Mouse (Mus musculus) kidney, embryonic 16.5 days (tissue): ENCODE data around the gene Schip1. TPM values are rescaled to one million over a fixed set of nuclear protein-coding genes. Genes with fewer than 3 reads are reported as not detected.

Experiments
- ATAC-seq: fragments of 200-750 bp; cut with Nextera tagmentation; 2 replicates; pipeline ENCODE4 v1.8.0; 2017; ENCODE audit warnings: moderate TSS enrichment; ENCODE audit not compliant: low FRiP score, low TSS enrichment
- H3K27ac ChIP-seq: fragments of 300-500 bp; sonication (generic); 2 replicates; pipeline ENCODE4 v1.5.1; 2014; ENCODE audit warnings: low read length
- H3K27me3 ChIP-seq: fragments of 300-500 bp; sonication (generic); 2 replicates; pipeline ENCODE4 v1.6.1; 2014; ENCODE audit warnings: low read length, control low read depth, mixed read lengths; ENCODE audit not compliant: insufficient read depth
- H3K36me3 ChIP-seq: fragments of 300-500 bp; sonication (generic); 2 replicates; pipeline ENCODE4 v1.6.1; 2014; ENCODE audit warnings: low read length, control low read depth, mixed read lengths; ENCODE audit not compliant: insufficient read depth
- H3K4me1 ChIP-seq: fragments of 300-500 bp; sonication (generic); 2 replicates; pipeline ENCODE4 v1.6.1; 2014; ENCODE audit warnings: low read length, control low read depth, mixed read lengths; ENCODE audit not compliant: insufficient read depth
- H3K4me2 ChIP-seq: fragments of 300-500 bp; sonication (generic); replicated peaks from 2 replicates; pipeline ENCODE4 v1.6.1; 2014; ENCODE audit warnings: low read depth, low read length
- H3K4me3 ChIP-seq: fragments of 300-500 bp; sonication (generic); 2 replicates; pipeline ENCODE4 v1.5.1; 2014; ENCODE audit warnings: mild to moderate bottlenecking, low read length
- H3K9ac ChIP-seq: fragments of 300-500 bp; sonication (generic); replicated peaks from 2 replicates; pipeline ENCODE4 v1.6.1; 2014; ENCODE audit warnings: low read length
- H3K9me3 ChIP-seq: fragments of 300-500 bp; sonication (generic); 2 replicates; pipeline ENCODE4 v1.6.1; 2016; ENCODE audit warnings: low read length, control low read depth
- WGBS: fragments of 180-500 bp; shearing (Covaris S2); extraction: QIAGEN DNeasy Blood & Tissue Kit; methylation state at CpG from one replicate; pipeline ENCODE4 v1.1.7; 2014; 5-methylcytosine and 5-hydroxymethylcytosine counted together
- polyA plus RNA-seq: library from polyadenylated mRNA; unstranded; fragments of >200 nt; fragmentation: Nextera tagmentation; extraction: Ambion mirVana; gene quantifications from 2 replicates; pipeline ENCODE4 v1.2.1, GENCODE M21; 2015

Gene Schip1
- polyA plus RNA-seq, 1 experiment from 2014 or later, result 48.9 TPM

GRCm38 (mm10) chr3:68492066-68492465 is 427.5 kb downstream of the Schip1 start:
- Histone ChIP-seq H3K4me3 (no peak overlapping the region), H3K4me1 (peaks cover 41% of the 10 kb centered on the region), H3K27ac (peak overlapping the region; percentile 98), H3K9ac (peak overlapping the region; percentile 88; the same call in 1 of the 2 replicates), H3K4me2 (peak overlapping the region; percentile 99; the same call in 1 of the 2 replicates), H3K36me3 (no peaks in the 10 kb centered on the region), H3K27me3 (no peaks in the 10 kb centered on the region), H3K9me3 (no peaks in the 10 kb centered on the region)
- no peak for ATAC-seq
- 58% methylated on average over 1 of the region's 1 CpGs for WGBS

GRCm38 (mm10) chr3:68492513-68492912 is 427.9 kb downstream of the Schip1 start:
- no peaks in the 10 kb centered on the region for H3K27me3 ChIP-seq
- no peak for ATAC-seq
- 23% methylated on average over 3 of the region's 3 CpGs for WGBS
- no peaks in the 10 kb centered on the region for H3K36me3 ChIP-seq
- H3K9me3 ChIP-seq, result no peaks in the 10 kb centered on the region
- H3K4me3 ChIP-seq, result peak overlapping the region; percentile 74
- peak overlapping the region; percentile 99 for H3K4me2 ChIP-seq
- peak overlapping the region; percentile 88 for H3K9ac ChIP-seq
- H3K4me1 ChIP-seq, result peaks cover 41% of the 10 kb centered on the region
- H3K27ac ChIP-seq, result peak overlapping the region; percentile 98

GRCm38 (mm10) chr3:68493170-68493585 is 428.6 kb downstream of the Schip1 start:
- H3K27me3 ChIP-seq, result no peaks in the 10 kb centered on the region
- H3K4me3 ChIP-seq, result peak overlapping the region; percentile 74
- under 1% methylated on average over 12 of the region's 12 CpGs for WGBS
- no peaks in the 10 kb centered on the region for H3K9me3 ChIP-seq
- H3K4me2 ChIP-seq, result peak overlapping the region; percentile 99
- peaks cover 41% of the 10 kb centered on the region for H3K4me1 ChIP-seq
- peak overlapping the region; percentile 88 for H3K9ac ChIP-seq
- H3K27ac ChIP-seq, result peak overlapping the region; percentile 98
- H3K36me3 ChIP-seq, result no peaks in the 10 kb centered on the region
- ATAC-seq, result peak; percentile 67

- no peaks in the 10 kb centered on the region for H3K36me3 ChIP-seq
- peak; percentile 79 for ATAC-seq
- H3K4me2 ChIP-seq, result peak overlapping the region; percentile 99
- H3K4me3 ChIP-seq, result peak overlapping the region; percentile 74
- under 1% methylated on average over 64 of the region's 70 CpGs for whole genome bisulfite sequencing
- H3K27ac ChIP-seq, result peak overlapping the region; percentile 98
- H3K4me1 ChIP-seq, result peaks cover 41% of the 10 kb centered on the region
- no peaks in the 10 kb centered on the region for H3K9me3 ChIP-seq
- H3K9ac ChIP-seq, result peak overlapping the region; percentile 88
- H3K27me3 ChIP-seq, result no peaks in the 10 kb centered on the region
These were observed 429.1 kb downstream of the Schip1 start for GRCm38 (mm10) chr3:68493586-68494295.

- H3K4me1 ChIP-seq, result peaks cover 41% of the 10 kb centered on the region
- H3K9ac ChIP-seq, result peak overlapping the region; percentile 88
- H3K27me3 ChIP-seq, result no peaks in the 10 kb centered on the region
- H3K4me2 ChIP-seq, result peak overlapping the region; percentile 99
- ATAC-seq, result peak; percentile 20
- no peaks in the 10 kb centered on the region for H3K36me3 ChIP-seq
- peak overlapping the region; percentile 98 for H3K27ac ChIP-seq
- no peaks in the 10 kb centered on the region for H3K9me3 ChIP-seq
- peak overlapping the region; percentile 74 for H3K4me3 ChIP-seq
- under 1% methylated on average over 67 of the region's 68 CpGs for WGBS
These were observed 429.9 kb downstream of the Schip1 start for GRCm38 (mm10) chr3:68494296-68495095.

GRCm38 (mm10) chr3:68495096-68495735 is 430.6 kb downstream of the Schip1 start:
- Histone ChIP-seq H3K36me3 (no peaks in the 10 kb centered on the region), H3K9me3 (no peaks in the 10 kb centered on the region), H3K27me3 (no peaks in the 10 kb centered on the region), H3K4me2 (peak overlapping the region; percentile 99), H3K4me1 (peaks cover 41% of the 10 kb centered on the region), H3K9ac (peak overlapping the region; percentile 88), H3K27ac (peak overlapping the region; percentile 98), H3K4me3 (peak overlapping the region; percentile 74)
- WGBS, result under 1% methylated on average over 38 of the region's 38 CpGs
- ATAC-seq, result peak; percentile 28

- peak overlapping the region; percentile 74 for H3K4me3 ChIP-seq
- no peaks in the 10 kb centered on the region for H3K9me3 ChIP-seq
- peak overlapping the region; percentile 88 for H3K9ac ChIP-seq
- no peaks in the 10 kb centered on the region for H3K27me3 ChIP-seq
- peak overlapping the region; percentile 98 for H3K27ac ChIP-seq
- H3K4me2 ChIP-seq, result peak overlapping the region; percentile 99
- ATAC-seq, result no peak
- no peaks in the 10 kb centered on the region for H3K36me3 ChIP-seq
- WGBS, result 2% methylated on average over 9 of the region's 9 CpGs
- H3K4me1 ChIP-seq, result peaks cover 40% of the 10 kb centered on the region
These were observed 431.2 kb downstream of the Schip1 start for GRCm38 (mm10) chr3:68495736-68496242.

- WGBS, result 49% methylated on average over 6 of the region's 6 CpGs
- Histone ChIP-seq H3K4me2 (peak overlapping the region; percentile 99), H3K36me3 (no peaks in the 10 kb centered on the region), H3K27me3 (no peaks in the 10 kb centered on the region), H3K9ac (no peak overlapping the region; the same call in 1 of the 2 replicates), H3K4me1 (peaks cover 33% of the 10 kb centered on the region), H3K4me3 (no peak overlapping the region), H3K27ac (no peak overlapping the region), H3K9me3 (no peaks in the 10 kb centered on the region)
- no peak for ATAC-seq
These were observed 431.9 kb downstream of the Schip1 start for GRCm38 (mm10) chr3:68496513-68496912.

GRCm38 (mm10) chr3:68499532-68500152 is 435.0 kb downstream of the Schip1 start:
- H3K9me3 ChIP-seq, result no peaks in the 10 kb centered on the region
- no peak overlapping the region for H3K4me3 ChIP-seq
- no peak overlapping the region for H3K27ac ChIP-seq
- H3K4me1 ChIP-seq, result peaks cover 16% of the 10 kb centered on the region; the same call in 1 of the 2 replicates
- H3K4me2 ChIP-seq, result no peak overlapping the region
- 0 out of 2 replicates have a peak, but pooled peaks cover 3% of the 10 kb centered on the region for H3K36me3 ChIP-seq
- no peak for ATAC-seq
- H3K9ac ChIP-seq, result no peak overlapping the region
- 89% methylated on average over 6 of the region's 6 CpGs for WGBS
- no peaks in the 10 kb centered on the region for H3K27me3 ChIP-seq
